Mouse (Mus musculus) CH12.LX (cell line): ENCODE data around the gene Gm11037. TPM values are rescaled to one million over a fixed set of nuclear protein-coding genes. Genes with fewer than 3 reads are reported as not detected.
A peak's percentile ranks its signal among the peaks of the same experiment; 100 is the strongest.

Source experiments
- DNase-seq: peaks from one replicate; pipeline ENCODE4 v3.0.0-alpha.2; 2013; ENCODE audit errors: extremely low read depth
- H3K27ac ChIP-seq: 2 replicates; pipeline ENCODE4 v1.5.1; 2012; ENCODE audit warnings: low read depth, mild to moderate bottlenecking, control low read depth, moderate library complexity; ENCODE audit not compliant: insufficient read depth
- H3K27me3 ChIP-seq: replicated peaks from 2 replicates; pipeline ENCODE3; 2012; ENCODE audit warnings: inconsistent platforms
- H3K36me3 ChIP-seq, 2 experiments: replicated peaks in 1 of 2; 2 replicates each; pipeline versions ENCODE3 to v1.6.1; 2012; ENCODE audit warnings: inconsistent platforms in 1 of 2, low read length in 1 of 2, mild to moderate bottlenecking in 1 of 2, mixed read lengths in 1 of 2, moderate library complexity in 1 of 2; ENCODE audit not compliant: control insufficient read depth in 1 of 2, insufficient read depth in 1 of 2
- H3K4me1 ChIP-seq, 2 experiments: 2 replicates each; pipeline ENCODE4 v1.6.1; 2012; ENCODE audit warnings: inconsistent platforms in 1 of 2, moderate library complexity in 1 of 2; ENCODE audit not compliant: insufficient read depth in 2 of 2, control insufficient read depth in 1 of 2
- H3K4me2 ChIP-seq: 2 replicates; pipeline ENCODE4 v1.6.1; 2012; ENCODE audit warnings: low read depth, mild to moderate bottlenecking, control low read depth; ENCODE audit not compliant: poor library complexity, insufficient read depth, severe bottlenecking
- H3K4me3 ChIP-seq, 3 experiments: fragments of 150-350 bp in 1 of 3; sonication (generic) in 1 of 3; replicated peaks in 1 of 3; 2 replicates each; pipeline versions ENCODE3 to v1.5.1; 2011 to 2012; ENCODE audit warnings: low read depth in 2 of 3, low read length in 2 of 3, mild to moderate bottlenecking in 2 of 3, moderate library complexity in 2 of 3, control low read depth in 1 of 3, improper control_type of control experiment in 1 of 3, inconsistent platforms in 1 of 3, mixed read lengths in 1 of 3; ENCODE audit not compliant: poor library complexity in 1 of 3
- H3K79me2 ChIP-seq: replicated peaks from 2 replicates; pipeline ENCODE4 v1.6.1; 2012; ENCODE audit warnings: mild to moderate bottlenecking, moderate library complexity; ENCODE audit not compliant: control insufficient read depth, poor library complexity, insufficient read depth, severe bottlenecking; ENCODE audit errors: extremely low read depth
- H3K9ac ChIP-seq: 2 replicates; pipeline ENCODE4 v1.6.1; 2012; ENCODE audit warnings: low read depth, mild to moderate bottlenecking, control low read depth, moderate library complexity; ENCODE audit not compliant: insufficient read depth
- H3K9me3 ChIP-seq: replicated peaks from 2 replicates; pipeline ENCODE3; 2012; ENCODE audit warnings: low read length, inconsistent platforms, mixed read lengths
- BHLHE40 ChIP-seq: IDR thresholded peaks from 2 replicates; pipeline ENCODE4 v1.6.1; 2011; ENCODE audit warnings: mild to moderate bottlenecking, low read depth, low read length, improper control_type of control experiment
- CHD1 ChIP-seq: IDR thresholded peaks from 2 replicates; pipeline ENCODE4 v1.6.1; 2012; ENCODE audit warnings: low read depth, low read length, improper control_type of control experiment, inconsistent platforms
- CHD2 ChIP-seq: IDR thresholded peaks from 2 replicates; pipeline ENCODE4 v1.6.1; 2011; ENCODE audit warnings: low read length, improper control_type of control experiment
- CTCF ChIP-seq, 2 experiments: IDR thresholded peaks in 1 of 2; conservative IDR thresholded peaks in 1 of 2; 2 replicates each; pipeline ENCODE4 v1.5.1; 2011 to 2012; ENCODE audit warnings: low read depth in 2 of 2, low read length in 2 of 2, improper control_type of control experiment in 1 of 2, inconsistent platforms in 1 of 2, mild to moderate bottlenecking in 1 of 2, moderate library complexity in 1 of 2
- E2F4 ChIP-seq: IDR thresholded peaks from 2 replicates; pipeline ENCODE4 v1.6.1; 2011; ENCODE audit warnings: low read depth, low read length, improper control_type of control experiment; ENCODE audit not compliant: insufficient replicate concordance
- ELF1 ChIP-seq: IDR thresholded peaks from 2 replicates; pipeline ENCODE4 v1.6.1; 2014; ENCODE audit warnings: low read depth, mild to moderate bottlenecking, inconsistent platforms, low read length, improper control_type of control experiment
- ETS1 ChIP-seq: conservative IDR thresholded peaks from 2 replicates; pipeline ENCODE4 v1.6.1; 2012; ENCODE audit warnings: low read depth, mild to moderate bottlenecking, inconsistent platforms, low read length, improper control_type of control experiment, moderate library complexity
- GABPA ChIP-seq: IDR thresholded peaks from 2 replicates; pipeline ENCODE4 v1.6.1; 2012; ENCODE audit warnings: low read depth, low read length, improper control_type of control experiment, inconsistent platforms; ENCODE audit not compliant: insufficient replicate concordance
- HCFC1 ChIP-seq: IDR thresholded peaks from 2 replicates; pipeline ENCODE4 v1.6.1; 2012; ENCODE audit warnings: low read depth, mild to moderate bottlenecking, inconsistent platforms, low read length, improper control_type of control experiment
- IRF4 ChIP-seq: IDR thresholded peaks from 2 replicates; pipeline ENCODE4 v1.6.1; 2014; ENCODE audit warnings: low read depth, mild to moderate bottlenecking, inconsistent platforms, low read length, improper control_type of control experiment
- JUN ChIP-seq: IDR thresholded peaks from 2 replicates; pipeline ENCODE4 v1.6.1; 2011; ENCODE audit warnings: low read depth, mild to moderate bottlenecking, low read length, improper control_type of control experiment, moderate library complexity; ENCODE audit not compliant: insufficient read depth
- JUND ChIP-seq: conservative IDR thresholded peaks from 2 replicates; pipeline ENCODE4 v1.6.1; 2011; ENCODE audit warnings: low read depth, low read length, improper control_type of control experiment
- KAT2A ChIP-seq: IDR thresholded peaks from 2 replicates; pipeline ENCODE4 v1.6.1; 2012; ENCODE audit warnings: low read length, improper control_type of control experiment, inconsistent platforms; ENCODE audit not compliant: insufficient replicate concordance
- MAFK ChIP-seq: IDR thresholded peaks from 2 replicates; pipeline ENCODE4 v1.6.1; 2011; ENCODE audit warnings: low read length, improper control_type of control experiment; ENCODE audit not compliant: insufficient replicate concordance
- MAX ChIP-seq: IDR thresholded peaks from 2 replicates; pipeline ENCODE4 v1.6.1; 2011; ENCODE audit warnings: low read length, improper control_type of control experiment
- MAZ ChIP-seq: IDR thresholded peaks from 2 replicates; pipeline ENCODE4 v1.6.1; 2012; ENCODE audit warnings: low read depth, mild to moderate bottlenecking, inconsistent platforms, low read length, improper control_type of control experiment, moderate library complexity
- MEF2A ChIP-seq: IDR thresholded peaks from 2 replicates; pipeline ENCODE4 v1.6.1; 2014; ENCODE audit warnings: low read depth, mild to moderate bottlenecking, inconsistent platforms, low read length, improper control_type of control experiment, borderline replicate concordance
- MXI1 ChIP-seq: IDR thresholded peaks from 2 replicates; pipeline ENCODE4 v1.6.1; 2011; ENCODE audit warnings: mild to moderate bottlenecking, low read depth, low read length, improper control_type of control experiment
- MYC ChIP-seq: IDR thresholded peaks from 2 replicates; pipeline ENCODE4 v1.6.1; 2011; ENCODE audit warnings: low read depth, mild to moderate bottlenecking, improper control_type of control experiment, low read length
- NELFE ChIP-seq: IDR thresholded peaks from 2 replicates; pipeline ENCODE4 v1.6.1; 2011; ENCODE audit warnings: low read depth, low read length, improper control_type of control experiment
- NRF1 ChIP-seq: IDR thresholded peaks from 2 replicates; pipeline ENCODE4 v1.6.1; 2014; ENCODE audit warnings: low read depth, mild to moderate bottlenecking, inconsistent platforms, low read length, improper control_type of control experiment, moderate library complexity
- PAX5 ChIP-seq: IDR thresholded peaks from 2 replicates; pipeline ENCODE4 v1.6.1; 2012; ENCODE audit warnings: low read length, inconsistent platforms, mixed read lengths
- POLR2A ChIP-seq: IDR thresholded peaks from 2 replicates; pipeline ENCODE4 v1.6.1; 2011; ENCODE audit warnings: low read depth, mild to moderate bottlenecking, improper control_type of control experiment, low read length
- POLR2AphosphoS2 ChIP-seq: IDR thresholded peaks from 2 replicates; pipeline ENCODE4 v1.6.1; 2011; ENCODE audit warnings: low read depth, low read length, improper control_type of control experiment
- RAD21 ChIP-seq: IDR thresholded peaks from 2 replicates; pipeline ENCODE4 v1.6.1; 2011; ENCODE audit warnings: low read depth, mild to moderate bottlenecking, low read length, improper control_type of control experiment, moderate library complexity
- RCOR1 ChIP-seq: conservative IDR thresholded peaks from 2 replicates; pipeline ENCODE4 v1.6.1; 2012; ENCODE audit warnings: low read depth, mild to moderate bottlenecking, inconsistent platforms, low read length, improper control_type of control experiment
- SIN3A ChIP-seq: IDR thresholded peaks from 2 replicates; pipeline ENCODE4 v1.6.1; 2012; ENCODE audit warnings: low read length, improper control_type of control experiment, inconsistent platforms
- SMC3 ChIP-seq: IDR thresholded peaks from 2 replicates; pipeline ENCODE4 v1.6.1; 2011; ENCODE audit warnings: low read depth, low read length, improper control_type of control experiment
- TBP ChIP-seq: conservative IDR thresholded peaks from 2 replicates; pipeline ENCODE4 v1.6.1; 2011; ENCODE audit warnings: low read depth, low read length, improper control_type of control experiment
- TCF12 ChIP-seq: IDR thresholded peaks from 2 replicates; pipeline ENCODE4 v1.6.1; 2014; ENCODE audit warnings: low read depth, mild to moderate bottlenecking, inconsistent platforms, low read length, improper control_type of control experiment
- UBTF ChIP-seq: IDR thresholded peaks from 2 replicates; pipeline ENCODE4 v1.6.1; 2012; ENCODE audit warnings: low read depth, mild to moderate bottlenecking, inconsistent platforms, low read length, improper control_type of control experiment, moderate library complexity
- USF1 ChIP-seq: IDR thresholded peaks from 2 replicates; pipeline ENCODE4 v1.6.1; 2014; ENCODE audit warnings: low read depth, mild to moderate bottlenecking, inconsistent platforms, low read length, improper control_type of control experiment
- USF2 ChIP-seq: conservative IDR thresholded peaks from 2 replicates; pipeline ENCODE4 v1.6.1; 2011; ENCODE audit warnings: low read depth, low read length, improper control_type of control experiment
- ZC3H11A ChIP-seq: IDR thresholded peaks from 2 replicates; pipeline ENCODE4 v1.6.1; 2012; ENCODE audit warnings: low read depth, mild to moderate bottlenecking, inconsistent platforms, low read length, improper control_type of control experiment
- ZKSCAN1 ChIP-seq: IDR thresholded peaks from 2 replicates; pipeline ENCODE4 v1.6.1; 2012; ENCODE audit warnings: low read depth, inconsistent platforms, low read length, improper control_type of control experiment, borderline replicate concordance
- ZNF384 ChIP-seq: IDR thresholded peaks from 2 replicates; pipeline ENCODE4 v1.6.1; 2012; ENCODE audit warnings: low read depth, low read length, improper control_type of control experiment, inconsistent platforms
- dilution Hi-C: fragments of 300-500 bp; cut with MboI; formaldehyde crosslinking; loops from 2 replicates; pipeline ENCODE4 v1.14.3; 2020; ENCODE audit warnings: low sequenced_read_pairs; ENCODE audit not compliant: extremely low pct_unique_long_range_greater_than_20kb, extremely low pct_ligation_motif_present
- in situ Hi-C: fragments of 300-500 bp; cut with MboI; formaldehyde crosslinking; loops from 3 replicates; pipeline ENCODE4 v1.14.3; 2019; ENCODE audit warnings: low sequenced_read_pairs, low pct_ligation_motif_present, low pct_unique_long_range_greater_than_20kb, mixed read lengths
- polyA plus RNA-seq: library from polyadenylated mRNA; unstranded; fragments of >175 nt; gene quantifications from 2 replicates; pipeline ENCODE4 v1.2.1, GENCODE M21; 2012; ENCODE audit warnings: low read depth; ENCODE audit not compliant: insufficient read length
- total RNA-seq, 2 experiments: library from RNA; depleted of rRNA; stranded (reverse); fragments of 300-350 nt in 1 of 2; fragments of >200 nt in 1 of 2; gene quantifications; 2 replicates each; pipeline ENCODE4 v1.2.3; 2012 to 2014

Gm11037 gene
- total and polyA plus RNA-seq, 3 experiments, result not detected

DNA sequence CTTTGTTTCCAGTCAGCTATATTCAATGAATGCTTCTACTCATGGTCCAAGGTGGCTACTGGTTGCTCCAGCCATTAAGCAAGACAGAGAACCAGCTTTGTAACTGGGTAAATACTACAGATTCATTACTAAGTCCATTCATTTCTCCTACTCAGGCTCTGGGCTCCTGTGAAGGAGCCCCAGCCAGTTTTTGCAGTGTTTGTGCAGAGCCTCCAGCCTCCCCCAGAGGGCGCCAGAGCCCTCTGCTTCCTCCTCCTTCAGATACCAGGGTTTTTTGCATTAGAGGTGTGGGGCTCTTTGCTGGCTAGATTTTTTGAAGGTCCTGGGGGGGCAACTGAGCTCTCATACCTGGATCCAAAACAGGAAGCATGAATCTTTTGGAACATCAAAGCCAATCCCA lies 38.5 kb upstream of the Gm11037 start:
- dilution Hi-C loops (no loop called here), in situ Hi-C loops (loop anchor here (5.0 to 25.0 kb wide), 4 partner anchors 67 to 417 kb away; partner anchors contain the start of gene 1700037H04Rik)
- H3K27ac ChIP-seq, result no peak overlapping the region
- no peaks in the 10 kb centered on the region for H3K9me3 ChIP-seq
- H3K4me2 ChIP-seq, result no peak overlapping the region
- DNase-seq, result peak; percentile 67
- TF ChIP-seq ETS1 (no peak), MXI1 (no peak), TCF12 (0 out of 2 replicates have a peak, but pooled peaks have one; percentile 32), SIN3A (0 out of 2 replicates have a peak, but pooled peaks have one; percentile 37), MYC (no peak), HCFC1 (no peak), MEF2A (0 out of 2 replicates have a peak, but pooled peaks have one; percentile 33), E2F4 (no peak), PAX5 (no peak), JUN (no peak), ZNF384 (peak; percentile 69), MAZ (peak; percentile 65; the same call in 1 of the 2 replicates), POLR2AphosphoS2 (no peak), IRF4 (no peak), ZKSCAN1 (no peak), RAD21 (peak; percentile 96), MAFK (no peak), GABPA (no peak), CHD1 (no peak), MAX (no peak), RCOR1 (no peak), BHLHE40 (no peak), CHD2 (no peak), USF1 (no peak), TBP (no peak), NELFE (peak; percentile 46; the same call in 1 of the 2 replicates), POLR2A (no peak), ZC3H11A (peak; percentile 89), USF2 (no peak), JUND (no peak), UBTF (no peak), ELF1 (no peak), SMC3 (peak; percentile 96), CTCF (conservative IDR thresholded peaks at IDR 0.05 in 1 of 2, IDR thresholded peaks at IDR 0.05 in 1 of 2; ENCODE audit: low read depth in 2 of 2, low read length in 2 of 2) (peak; percentile 79 to 97), KAT2A (no peak), NRF1 (no peak)
- peaks cover 3% of the 10 kb centered on the region for H3K27me3 ChIP-seq
- no peak overlapping the region for H3K4me3 ChIP-seq
- no peaks in the 10 kb centered on the region for H3K79me2 ChIP-seq
- peaks cover 2 to 4% of the 10 kb centered on the region in 2 experiments; a peak in 3 of 4 replicates for H3K4me1 ChIP-seq
- no peaks in the 10 kb centered on the region for H3K36me3 ChIP-seq
- no peak overlapping the region for H3K9ac ChIP-seq
